Mouse (Mus musculus) heart, adult 2 months (tissue): Measurements from ENCODE around the gene Plcd4.

Experiments
- EP300 ChIP-seq: fragments of 200-500 bp; IDR thresholded peaks from 2 replicates; pipeline ENCODE4 v1.6.1; 2011; ENCODE audit warnings: low read depth, low read length, control low read depth; ENCODE audit not compliant: insufficient read depth
- POLR2A ChIP-seq: fragments of 200-500 bp; IDR thresholded peaks from 2 replicates; pipeline ENCODE4 v1.6.1; 2011; ENCODE audit warnings: mild to moderate bottlenecking, low read depth, low read length, control low read depth; ENCODE audit not compliant: insufficient read depth

DNA sequence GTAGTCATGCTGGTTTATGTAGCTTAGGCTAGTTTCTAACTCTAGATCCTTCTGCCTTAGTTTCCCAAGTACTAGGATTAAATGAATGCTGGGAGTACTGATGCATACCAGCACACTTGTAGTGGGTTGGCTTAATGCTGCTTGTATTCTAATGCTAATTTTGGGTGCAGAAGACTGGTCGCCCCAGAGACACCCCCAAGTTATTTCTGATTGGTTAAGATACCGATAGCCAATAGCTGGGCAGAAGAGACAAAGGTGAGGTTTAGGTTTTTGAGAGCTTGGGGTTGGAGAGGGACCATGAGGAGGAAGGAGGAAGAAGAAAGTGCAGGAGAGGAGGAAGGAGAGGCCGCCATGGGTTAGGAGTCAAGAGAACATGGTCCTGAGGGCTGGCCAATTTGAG lies 39.9 kb downstream of the Plcd4 start:
- no peak for TF ChIP-seq POLR2A
- TF ChIP-seq EP300 = no peak
